Mouse (Mus musculus) kidney, adult 2 months (tissue): ENCODE measurements around the gene Cdh12. TPM values are rescaled to one million over a fixed set of nuclear protein-coding genes. Genes with fewer than 3 reads are reported as not detected.
"Not testable (repeated sequence)": the region's sequence is repeated elsewhere in the genome, so short reads cannot be mapped to it uniquely, and the experiment has no call there.

Source experiments
- DNase-seq: peaks from one replicate; pipeline ENCODE4 v3.0.0; 2021
- H3K27ac ChIP-seq: fragments of 200-500 bp; 2 replicates; pipeline ENCODE4 v1.5.1; 2012; ENCODE audit warnings: low read depth, low read length, control low read depth, inconsistent platforms; ENCODE audit not compliant: insufficient read depth
- H3K27me3 ChIP-seq: fragments of 200-500 bp; replicated peaks from 2 replicates; pipeline ENCODE4 v1.6.1; 2012; ENCODE audit warnings: mild to moderate bottlenecking, moderate library complexity, low read length, inconsistent platforms; ENCODE audit not compliant: control insufficient read depth, insufficient read depth
- H3K36me3 ChIP-seq: fragments of 200-500 bp; 2 replicates; pipeline ENCODE4 v1.6.1; 2012; ENCODE audit warnings: mild to moderate bottlenecking, moderate library complexity, low read length, inconsistent platforms; ENCODE audit not compliant: control insufficient read depth, insufficient read depth
- H3K4me1 ChIP-seq: fragments of 200-500 bp; 2 replicates; pipeline ENCODE4 v1.6.1; 2011; ENCODE audit warnings: low read length; ENCODE audit not compliant: control insufficient read depth, insufficient read depth
- H3K4me3 ChIP-seq: fragments of 200-500 bp; 2 replicates; pipeline ENCODE4 v1.5.1; 2011; ENCODE audit warnings: mild to moderate bottlenecking, low read depth, low read length, control low read depth; ENCODE audit not compliant: insufficient read depth
- CTCF ChIP-seq: fragments of 200-500 bp; conservative IDR thresholded peaks from 2 replicates; pipeline ENCODE4 v1.5.1; 2011; ENCODE audit warnings: low read depth, mild to moderate bottlenecking, control low read depth, low read length, moderate library complexity, mixed read lengths; ENCODE audit not compliant: insufficient read depth, insufficient read length
- POLR2A ChIP-seq: fragments of 200-500 bp; IDR thresholded peaks from one replicate; pipeline ENCODE4 v1.6.1; 2011; ENCODE audit warnings: low read depth, low read length, control low read depth
- WGBS: fragments of 180-500 bp; shearing (Covaris S2); methylation state at CpG from one replicate; pipeline ENCODE4 v1.1.7; 2018; 5-methylcytosine and 5-hydroxymethylcytosine counted together
- polyA plus RNA-seq: library from polyadenylated mRNA; depleted of rRNA; stranded (reverse); fragments of >200 nt; gene quantifications from 2 replicates; pipeline ENCODE4 v1.2.3, GENCODE M21; 2012

The Cdh12 gene
- polyA plus RNA-seq, 1 experiment, result not detected

DNA sequence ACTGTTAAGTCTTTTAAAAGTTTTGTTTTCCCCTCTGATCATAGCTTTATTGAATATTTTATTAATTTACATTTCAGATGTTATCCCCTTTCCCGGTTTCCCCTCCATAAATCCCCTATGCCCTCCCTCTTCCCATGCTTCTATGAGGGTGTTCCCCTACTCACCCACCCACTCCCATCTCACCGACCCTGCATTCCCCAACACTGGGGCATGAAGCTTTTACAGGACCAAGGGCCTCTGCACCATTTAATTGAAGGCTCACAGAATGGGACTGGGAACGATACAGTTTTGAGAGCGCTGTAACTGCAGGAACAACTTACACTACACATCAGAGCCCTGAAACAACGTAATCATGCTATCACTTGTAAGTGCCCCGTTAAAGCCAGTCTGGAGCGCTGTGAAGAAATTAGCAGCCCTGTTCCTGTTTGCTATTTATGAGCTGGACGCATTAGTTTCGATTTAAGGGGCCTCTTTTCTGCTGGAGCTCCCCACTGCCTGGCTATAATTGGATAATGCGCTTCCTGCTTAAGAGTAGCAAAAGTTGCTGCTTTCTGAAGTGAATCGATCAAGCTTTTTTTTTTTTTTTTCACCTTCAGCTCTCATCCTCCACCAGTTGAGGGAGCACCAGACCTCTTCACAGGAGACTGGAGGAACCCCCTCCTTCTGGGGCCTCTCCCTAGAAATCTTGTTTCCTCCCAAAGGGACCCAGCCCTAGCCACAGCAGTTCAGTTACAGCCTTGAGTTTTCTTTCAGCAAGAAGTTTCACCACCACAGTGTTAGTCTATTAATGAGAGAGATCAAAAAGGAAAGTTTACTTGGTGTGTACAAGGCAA lies 660.2 kb downstream of the Cdh12 start:
- Histone ChIP-seq H3K4me3 (no peak overlapping the region), H3K36me3 (no peaks in the 10 kb centered on the region)

DNA sequence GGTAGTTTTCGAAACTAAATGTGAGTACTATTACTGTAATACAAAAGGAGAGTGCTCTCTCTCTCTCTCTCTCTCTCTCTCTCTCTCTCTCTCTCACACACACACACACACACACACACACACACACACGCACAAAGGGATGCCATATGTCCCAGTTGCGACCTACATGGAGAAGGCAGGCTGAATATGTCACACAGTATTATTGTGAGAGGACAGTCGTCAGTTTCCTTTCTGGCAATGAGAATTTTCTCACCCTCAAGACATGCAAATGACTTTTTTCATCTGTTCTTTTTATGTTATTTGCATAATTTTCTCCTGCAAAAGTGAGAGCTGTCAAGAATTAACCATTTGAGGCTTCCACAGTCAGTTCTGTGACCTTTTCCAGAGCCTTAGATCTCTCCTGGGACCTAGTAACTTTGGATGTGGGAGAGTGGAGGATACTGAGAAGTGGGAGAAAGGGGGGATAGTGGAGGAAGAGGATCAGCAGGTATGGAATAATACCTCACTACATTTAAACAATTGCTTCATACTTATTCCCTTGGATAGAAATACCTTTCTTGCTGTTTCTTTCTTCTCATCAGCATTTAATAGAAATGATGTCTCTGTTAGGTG lies 660.9 kb downstream of the Cdh12 start:
- WGBS, result 75% methylated on average over 4 of the region's 4 CpGs
- TF ChIP-seq CTCF (no peak), POLR2A (no peak)
- no peak overlapping the region for H3K4me3 ChIP-seq

More for the DNA sequence above, 660.2 kb downstream of the Cdh12 start:
- no peak for TF ChIP-seq CTCF
- no peak for TF ChIP-seq POLR2A
- Histone ChIP-seq H3K27me3 (no peaks in the 10 kb centered on the region), H3K27ac (no peak overlapping the region), H3K4me1 (no peaks in the 10 kb centered on the region)
- WGBS, result 14% methylated on average over 11 of the region's 11 CpGs
- no peak for DNase-seq

DNA sequence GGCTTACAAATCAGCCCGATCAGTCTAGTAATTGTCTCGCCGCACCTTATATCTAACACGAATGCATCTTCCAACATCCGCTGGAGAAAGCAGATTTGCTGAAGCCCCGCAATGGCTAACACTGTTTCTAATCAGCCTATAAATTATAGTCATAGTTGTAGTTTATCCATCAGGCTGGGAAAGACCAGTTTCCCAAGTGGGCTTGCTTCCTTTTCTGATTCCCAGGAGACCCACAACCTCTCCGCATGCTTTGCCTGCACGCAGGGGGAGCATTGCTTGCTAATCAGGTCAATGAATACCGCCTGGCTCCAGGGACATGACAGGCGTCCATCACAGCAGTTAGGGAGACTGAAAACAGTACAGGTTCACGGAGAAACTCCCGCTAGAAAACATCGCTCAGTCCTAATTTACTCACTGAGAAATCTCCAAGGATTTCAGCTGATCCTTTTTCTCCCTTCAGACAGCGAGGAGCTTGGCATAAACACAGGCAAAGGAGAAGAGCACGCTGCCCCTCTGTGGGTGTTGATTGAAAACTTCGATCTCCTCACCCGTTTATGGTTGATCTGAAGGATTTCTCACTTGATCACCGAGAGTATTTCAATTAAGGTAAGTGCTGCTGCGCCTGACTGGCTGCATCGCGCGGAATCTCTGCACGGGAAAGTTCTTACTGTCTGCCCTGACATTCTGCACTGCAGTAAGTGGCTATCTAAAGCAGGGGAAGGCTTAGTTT lies 662.0 kb downstream of the Cdh12 start:
- Histone ChIP-seq H3K4me3 (no peak overlapping the region), H3K4me1 (no peaks in the 10 kb centered on the region), H3K27me3 (no peaks in the 10 kb centered on the region), H3K36me3 (no peaks in the 10 kb centered on the region), H3K27ac (no peak overlapping the region)
- DNase-seq, result no peak
- WGBS, result 12% methylated on average over 23 of the region's 23 CpGs
- TF ChIP-seq POLR2A (no peak), CTCF (no peak)

More for the DNA sequence above, 660.9 kb downstream of the Cdh12 start:
- DNase-seq, result no peak
- Histone ChIP-seq H3K4me1 (no peaks in the 10 kb centered on the region), H3K27me3 (no peaks in the 10 kb centered on the region), H3K36me3 (no peaks in the 10 kb centered on the region), H3K27ac (no peak overlapping the region)

DNA sequence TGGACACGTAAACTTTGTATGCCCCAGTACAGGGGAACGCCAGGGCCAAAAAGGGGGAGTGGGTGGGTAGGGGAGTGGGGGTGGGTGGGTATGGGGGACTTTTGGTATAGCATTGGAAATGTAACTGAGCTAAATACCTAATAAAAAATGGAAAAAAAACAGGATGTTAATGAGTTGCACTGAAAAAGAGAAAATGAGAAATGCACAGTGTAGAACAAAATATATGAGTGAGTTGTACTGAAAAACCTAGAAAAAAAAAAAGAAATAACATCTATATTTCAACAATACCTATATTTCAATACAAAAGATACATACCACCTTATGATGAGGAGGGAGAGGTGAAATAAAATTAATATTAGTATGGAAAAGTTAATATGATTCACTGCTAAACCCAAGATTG lies 665.7 kb downstream of the Cdh12 start:
- DNase-seq, H3K4me3 ChIP-seq, H3K4me1 ChIP-seq, H3K27me3 ChIP-seq, H3K36me3 ChIP-seq, H3K27ac ChIP-seq: not testable (repeated sequence)
- WGBS, result 96% methylated on average over 2 of the region's 2 CpGs

DNA sequence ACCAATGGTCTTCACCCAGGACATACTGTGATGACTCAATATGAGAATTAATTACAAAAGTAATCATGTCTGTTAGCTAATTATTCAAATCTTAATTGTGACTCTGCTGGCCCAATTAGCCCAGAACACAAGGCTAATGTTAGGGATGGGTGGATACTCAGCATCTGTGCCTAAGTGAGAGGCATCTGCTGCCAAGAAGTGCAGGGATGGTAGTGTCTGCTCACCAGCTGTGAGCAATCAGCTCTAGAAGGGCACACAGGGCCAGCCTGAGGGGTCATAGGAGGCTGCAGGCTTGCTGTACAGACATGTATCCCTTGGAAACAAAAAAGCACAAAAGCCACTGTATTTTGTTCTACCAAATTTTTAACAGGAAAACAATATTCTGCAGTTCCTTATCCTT lies 681.6 kb downstream of the Cdh12 start:
- no peak overlapping the region for H3K27ac ChIP-seq
- no peaks in the 10 kb centered on the region for H3K36me3 ChIP-seq
- TF ChIP-seq CTCF (no peak), POLR2A (no peak)
- H3K27me3 ChIP-seq, result no peaks in the 10 kb centered on the region
- H3K4me1 ChIP-seq, result no peaks in the 10 kb centered on the region
- no peak for DNase-seq
- H3K4me3 ChIP-seq, result no peak overlapping the region

DNA sequence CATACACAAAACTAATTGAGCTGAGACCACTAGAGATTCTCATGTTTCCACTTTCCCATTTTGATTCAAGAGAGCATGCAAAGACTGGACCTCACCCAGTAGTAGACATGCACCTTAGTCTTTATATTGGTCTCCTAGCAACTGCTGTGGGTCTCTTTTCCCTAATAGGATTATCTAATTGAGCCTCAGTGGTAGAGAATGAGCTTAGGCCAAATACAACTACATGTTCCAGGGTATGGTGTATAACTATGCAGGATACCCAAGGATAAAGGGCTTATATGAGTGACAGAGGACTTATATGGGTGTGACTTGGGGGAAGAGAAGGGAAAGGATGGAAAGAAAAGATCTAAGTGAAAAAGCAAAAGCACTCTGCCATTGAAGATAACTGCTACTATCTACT lies 683.9 kb downstream of the Cdh12 start:
- DNase-seq, result no peak
- Histone ChIP-seq H3K36me3 (no peaks in the 10 kb centered on the region), H3K27ac (no peak overlapping the region), H3K4me3 (no peak overlapping the region), H3K27me3 (no peaks in the 10 kb centered on the region), H3K4me1 (no peaks in the 10 kb centered on the region)
- TF ChIP-seq CTCF (no peak), POLR2A (no peak)

DNA sequence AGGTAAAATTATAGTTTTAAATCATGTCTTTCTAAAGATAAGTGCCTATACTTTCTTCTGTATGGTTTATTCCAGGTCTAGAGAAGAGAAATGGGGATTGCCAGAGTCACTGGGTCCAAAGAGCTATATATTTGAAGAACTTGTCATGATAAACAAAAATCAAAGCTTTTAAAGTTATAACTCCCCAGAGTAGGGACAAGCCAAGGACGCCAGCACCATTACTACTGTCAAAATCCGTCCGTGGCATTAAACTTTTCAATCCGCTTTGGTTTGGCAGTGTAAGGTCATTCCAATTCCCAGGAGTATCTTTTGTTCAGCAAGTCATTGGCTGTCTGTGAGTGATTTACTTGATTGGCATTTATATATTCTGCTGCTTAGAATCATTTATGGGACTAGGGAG lies 697.8 kb downstream of the Cdh12 start:
- no peak for TF ChIP-seq POLR2A
- TF ChIP-seq CTCF, result no peak
- 79% methylated on average over 4 of the region's 4 CpGs for WGBS
- no peak overlapping the region for H3K4me3 ChIP-seq
- no peaks in the 10 kb centered on the region for H3K27me3 ChIP-seq
- no peak for DNase-seq
- no peaks in the 10 kb centered on the region for H3K36me3 ChIP-seq
- H3K4me1 ChIP-seq, result no peaks in the 10 kb centered on the region
- H3K27ac ChIP-seq, result no peak overlapping the region
